Mouse (Mus musculus): Measurements from ENCODE around the gene H2afv. TPM values are rescaled to one million over a fixed set of nuclear protein-coding genes. Genes with fewer than 3 reads are reported as not detected.

The H2afv gene
- polyA plus RNA-seq, 1 experiment from 2014 or later: 116 TPM

- no peaks in the 10 kb centered on the region for H3K27me3 ChIP-seq (ENCODE audit: control insufficient read depth, insufficient read depth, low read depth, low read length)
- H3K9me3 ChIP-seq (replicated peaks; ENCODE audit: control insufficient read depth, low read length): no peaks in the 10 kb centered on the region
- H3K9ac ChIP-seq (ENCODE audit: low read depth, low read length): no peak overlapping the region
- no peak overlapping the region for H3K4me3 ChIP-seq (ENCODE audit: low read depth, low read length)
- H3K27ac ChIP-seq (ENCODE audit: low read length): no peak overlapping the region
- peaks cover 36% of the 10 kb centered on the region for H3K36me3 ChIP-seq (ENCODE audit: control insufficient read depth, insufficient read depth)
- H3K4me1 ChIP-seq (ENCODE audit: control insufficient read depth, low read depth, low read length): peaks cover 5% of the 10 kb centered on the region; the same call in 1 of the 2 replicates
- no peak overlapping the region for H3K4me2 ChIP-seq (ENCODE audit: low read depth, low read length)
- 77% methylated on average over 4 of the region's 4 CpGs for WGBS (ENCODE audit: insufficient replicate concordance)
- no peak for ATAC-seq (ENCODE audit: low read depth)
These were observed 38.6 kb downstream of the H2afv start for GRCm38 (mm10) chr11:6405591-6406081.

- H3K4me2 ChIP-seq (ENCODE audit: low read depth, low read length): no peak overlapping the region
- no peak overlapping the region for H3K27ac ChIP-seq (ENCODE audit: low read length)
- no peak overlapping the region for H3K4me3 ChIP-seq (ENCODE audit: low read depth, low read length)
- H3K9me3 ChIP-seq (replicated peaks; ENCODE audit: control insufficient read depth, low read length): no peaks in the 10 kb centered on the region
- no peaks in the 10 kb centered on the region for H3K27me3 ChIP-seq (ENCODE audit: control insufficient read depth, insufficient read depth, low read depth, low read length)
- H3K9ac ChIP-seq (ENCODE audit: low read depth, low read length): no peak overlapping the region
- H3K36me3 ChIP-seq (ENCODE audit: control insufficient read depth, insufficient read depth): peaks cover 36% of the 10 kb centered on the region
- ATAC-seq (ENCODE audit: low read depth): no peak
- H3K4me1 ChIP-seq (ENCODE audit: control insufficient read depth, low read depth, low read length): peaks cover 5% of the 10 kb centered on the region; the same call in 1 of the 2 replicates
- WGBS (ENCODE audit: insufficient replicate concordance): 80% methylated on average over 9 of the region's 9 CpGs
These were observed 39.3 kb downstream of the H2afv start for GRCm38 (mm10) chr11:6404699-6405566.

- no peak overlapping the region for H3K9ac ChIP-seq (ENCODE audit: low read depth, low read length)
- no peaks in the 10 kb centered on the region for H3K27me3 ChIP-seq (ENCODE audit: control insufficient read depth, insufficient read depth, low read depth, low read length)
- peaks cover 5% of the 10 kb centered on the region; the same call in 1 of the 2 replicates for H3K4me1 ChIP-seq (ENCODE audit: control insufficient read depth, low read depth, low read length)
- no peak overlapping the region for H3K27ac ChIP-seq (ENCODE audit: low read length)
- WGBS (ENCODE audit: insufficient replicate concordance): 88% methylated on average over 5 of the region's 5 CpGs
- H3K9me3 ChIP-seq (replicated peaks; ENCODE audit: control insufficient read depth, low read length): no peaks in the 10 kb centered on the region
- peaks cover 40% of the 10 kb centered on the region for H3K36me3 ChIP-seq (ENCODE audit: control insufficient read depth, insufficient read depth)
- no peak for ATAC-seq (ENCODE audit: low read depth)
- H3K4me3 ChIP-seq (ENCODE audit: low read depth, low read length): no peak overlapping the region
- no peak overlapping the region for H3K4me2 ChIP-seq (ENCODE audit: low read depth, low read length)
These were observed 40.3 kb downstream of the H2afv start for GRCm38 (mm10) chr11:6403830-6404405.

- 77% methylated on average over 19 of the region's 19 CpGs for WGBS (ENCODE audit: insufficient replicate concordance)
- Histone ChIP-seq H3K4me1 (ENCODE audit: control insufficient read depth, low read depth, low read length) (peaks cover 5% of the 10 kb centered on the region; the same call in 1 of the 2 replicates), H3K4me2 (ENCODE audit: low read depth, low read length) (no peak overlapping the region), H3K36me3 (ENCODE audit: control insufficient read depth, insufficient read depth) (peaks cover 40% of the 10 kb centered on the region), H3K9ac (ENCODE audit: low read depth, low read length) (no peak overlapping the region), H3K4me3 (ENCODE audit: low read depth, low read length) (no peak overlapping the region), H3K27me3 (ENCODE audit: control insufficient read depth, insufficient read depth, low read depth, low read length) (no peaks in the 10 kb centered on the region), H3K9me3 (replicated peaks; ENCODE audit: control insufficient read depth, low read length) (no peaks in the 10 kb centered on the region), H3K27ac (ENCODE audit: low read length) (no peak overlapping the region)
- ATAC-seq (ENCODE audit: low read depth): peak; percentile 40; the same call in 1 of the 2 replicates
These were observed 41.4 kb downstream of the H2afv start for GRCm38 (mm10) chr11:6402515-6403510.

DNA sequence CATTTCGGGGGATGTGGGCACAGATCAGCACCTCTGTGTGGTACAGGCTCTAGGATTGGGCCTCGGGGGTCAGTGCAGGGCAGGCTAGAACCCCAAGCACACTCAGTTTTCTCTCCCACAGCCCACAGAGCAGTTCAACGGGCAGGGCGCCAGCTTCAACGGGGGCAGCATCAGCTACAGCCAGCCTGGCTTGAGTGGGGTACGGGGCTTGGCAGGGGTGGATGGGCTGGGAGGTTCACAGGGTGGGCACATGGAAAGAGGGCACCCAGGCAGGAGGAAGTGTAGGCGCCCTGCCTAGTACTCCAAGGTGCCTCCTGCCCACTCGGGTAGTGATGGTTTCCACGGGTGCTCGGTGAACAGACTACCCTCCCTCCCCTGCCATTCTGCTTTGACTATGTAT, 46.1 kb downstream of the H2afv start:
- Histone ChIP-seq H3K27ac (ENCODE audit: low read length) (no peak overlapping the region), H3K27me3 (ENCODE audit: control insufficient read depth, insufficient read depth, low read depth, low read length) (no peaks in the 10 kb centered on the region), H3K36me3 (ENCODE audit: control insufficient read depth, insufficient read depth) (peaks cover 33% of the 10 kb centered on the region), H3K4me3 (ENCODE audit: low read depth, low read length) (no peak overlapping the region), H3K4me1 (ENCODE audit: control insufficient read depth, low read depth, low read length) (no peaks in the 10 kb centered on the region), H3K9me3 (replicated peaks; ENCODE audit: control insufficient read depth, low read length) (no peaks in the 10 kb centered on the region), H3K9ac (ENCODE audit: low read depth, low read length) (no peak overlapping the region), H3K4me2 (ENCODE audit: low read depth, low read length) (no peak overlapping the region)
- ATAC-seq (ENCODE audit: low read depth): no peak
- 79% methylated on average over 10 of the region's 10 CpGs for WGBS (ENCODE audit: insufficient replicate concordance)

DNA sequence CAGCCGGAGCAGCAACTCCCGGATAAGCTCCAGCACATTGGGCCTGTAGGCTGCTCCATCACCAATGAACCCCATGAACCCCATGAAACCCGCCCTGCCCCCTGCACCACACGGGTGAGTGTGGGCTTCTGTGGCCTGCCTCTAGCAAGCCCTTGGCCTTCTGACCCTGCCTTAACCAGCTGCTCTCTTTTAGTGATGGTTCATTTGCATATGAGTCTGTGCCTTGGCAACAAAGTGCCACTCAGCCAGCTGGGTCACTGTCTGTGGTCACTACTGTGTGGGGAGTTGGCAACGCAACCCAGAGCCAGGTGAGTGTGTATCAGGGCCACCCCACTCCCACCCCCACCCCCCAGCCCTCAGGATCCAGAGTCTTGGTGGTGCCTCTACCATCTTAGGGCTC, 48.7 kb downstream of the H2afv start:
- Histone ChIP-seq H3K4me1 (ENCODE audit: control insufficient read depth, low read depth, low read length) (peaks cover 13% of the 10 kb centered on the region), H3K36me3 (ENCODE audit: control insufficient read depth, insufficient read depth) (peaks cover 19% of the 10 kb centered on the region), H3K27ac (ENCODE audit: low read length) (no peak overlapping the region), H3K9ac (ENCODE audit: low read depth, low read length) (no peak overlapping the region), H3K27me3 (ENCODE audit: control insufficient read depth, insufficient read depth, low read depth, low read length) (no peaks in the 10 kb centered on the region), H3K4me3 (ENCODE audit: low read depth, low read length) (no peak overlapping the region), H3K4me2 (ENCODE audit: low read depth, low read length) (no peak overlapping the region), H3K9me3 (replicated peaks; ENCODE audit: control insufficient read depth, low read length) (no peaks in the 10 kb centered on the region)
- 77% methylated on average over 5 of the region's 5 CpGs for WGBS (ENCODE audit: insufficient replicate concordance)
- ATAC-seq (ENCODE audit: low read depth): no peak

DNA sequence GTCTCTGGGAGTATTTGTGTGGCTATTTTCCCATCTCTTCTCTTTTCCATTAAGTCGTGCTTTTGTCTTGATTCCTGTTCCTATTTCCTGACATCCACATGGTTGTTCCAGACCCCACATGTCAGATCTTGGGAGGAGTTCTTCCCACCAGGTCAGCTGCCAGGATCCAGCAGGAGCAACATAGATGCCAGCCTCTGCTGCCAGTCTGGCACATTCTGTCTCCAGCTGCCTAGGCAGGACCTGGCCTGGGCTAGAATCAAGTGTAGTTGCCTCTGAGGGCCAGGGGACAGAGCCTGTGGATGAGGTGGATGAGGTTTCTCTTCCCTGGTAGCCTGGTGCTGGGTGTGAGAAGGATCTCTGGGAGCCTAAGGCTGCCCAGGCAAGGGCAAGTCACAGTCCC, 50.4 kb downstream of the H2afv start:
- H3K4me1 ChIP-seq (ENCODE audit: control insufficient read depth, low read depth, low read length): peaks cover 23% of the 10 kb centered on the region
- no peak overlapping the region for H3K27ac ChIP-seq (ENCODE audit: low read length)
- no peak overlapping the region for H3K4me3 ChIP-seq (ENCODE audit: low read depth, low read length)
- H3K4me2 ChIP-seq (ENCODE audit: low read depth, low read length): no peak overlapping the region
- WGBS (ENCODE audit: insufficient replicate concordance): 63% methylated on average over 1 of the region's 1 CpGs
- H3K9ac ChIP-seq (ENCODE audit: low read depth, low read length): no peak overlapping the region
- H3K9me3 ChIP-seq (replicated peaks; ENCODE audit: control insufficient read depth, low read length): no peaks in the 10 kb centered on the region
- peaks cover 15% of the 10 kb centered on the region for H3K36me3 ChIP-seq (ENCODE audit: control insufficient read depth, insufficient read depth)
- no peaks in the 10 kb centered on the region for H3K27me3 ChIP-seq (ENCODE audit: control insufficient read depth, insufficient read depth, low read depth, low read length)
- no peak for ATAC-seq (ENCODE audit: low read depth)

DNA sequence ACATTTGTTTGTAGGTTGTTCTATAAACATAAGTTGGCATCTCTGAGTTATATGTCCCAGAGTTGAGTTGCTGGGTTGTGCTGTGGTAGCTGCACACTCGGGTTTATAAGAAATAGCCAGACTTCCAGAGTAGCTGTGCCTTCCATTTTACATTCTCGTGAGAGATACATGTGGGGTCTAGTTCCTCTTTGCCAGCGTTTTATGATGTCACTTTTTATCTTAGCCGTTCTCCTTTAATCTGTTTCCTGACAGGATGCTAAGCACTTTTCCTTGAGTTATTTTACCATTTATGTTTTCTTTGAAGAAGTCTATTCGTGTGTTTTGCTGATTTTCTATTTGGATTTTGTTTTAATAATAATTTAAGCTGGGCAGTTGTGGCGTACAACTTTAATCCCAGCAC, 51.4 kb downstream of the H2afv start:
- no peak overlapping the region for H3K9ac ChIP-seq (ENCODE audit: low read depth, low read length)
- H3K27ac ChIP-seq (ENCODE audit: low read length): no peak overlapping the region
- WGBS (ENCODE audit: insufficient replicate concordance): 34% methylated on average over 6 of the region's 6 CpGs
- no peak overlapping the region for H3K4me3 ChIP-seq (ENCODE audit: low read depth, low read length)
- H3K36me3 ChIP-seq (ENCODE audit: control insufficient read depth, insufficient read depth): peaks cover 15% of the 10 kb centered on the region
- ATAC-seq (ENCODE audit: low read depth): no peak
- peaks cover 23% of the 10 kb centered on the region for H3K4me1 ChIP-seq (ENCODE audit: control insufficient read depth, low read depth, low read length)
- no peaks in the 10 kb centered on the region for H3K27me3 ChIP-seq (ENCODE audit: control insufficient read depth, insufficient read depth, low read depth, low read length)
- no peak overlapping the region for H3K4me2 ChIP-seq (ENCODE audit: low read depth, low read length)
- H3K9me3 ChIP-seq (replicated peaks; ENCODE audit: control insufficient read depth, low read length): no peaks in the 10 kb centered on the region

Measured in liver, embryonic 16.5 days (tissue).